Comparison of ENCODE assay signal across 10 mouse cellular contexts in the genomic region with DNA sequence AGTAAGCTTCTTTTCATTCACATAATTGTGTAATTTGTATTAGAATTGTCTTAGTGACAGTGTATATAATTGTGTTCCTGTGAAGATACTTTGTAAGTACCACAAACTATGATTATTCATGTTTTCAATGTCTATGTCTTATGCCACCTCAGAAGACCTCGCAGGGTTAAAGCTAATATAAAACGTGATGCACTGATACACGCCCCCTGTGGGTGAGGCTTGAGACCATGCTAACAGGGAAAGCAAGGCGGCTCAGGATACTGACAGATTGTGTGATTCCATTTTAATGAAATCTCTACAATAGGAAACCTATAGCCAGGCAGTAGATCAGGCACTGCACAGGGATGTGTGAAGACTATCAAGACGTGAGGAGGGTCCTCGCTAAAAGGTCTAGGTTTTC. TPM values are rescaled to one million over a fixed set of nuclear protein-coding genes. Genes with fewer than 3 reads are reported as not detected.
DNase-seq lines count a peak whose midpoint lies in the region.
"Had no signal": no experiment of that assay in that cellular context is flagged by ENCODE, and none has a peak within 500 bp of the region (broad histone marks: within the 10 kb centered on the region; RNA-seq: fewer than 3 reads in every experiment).

No protein-coding gene starts in this region.

- peak; percentile 29 for DNase-seq in embryo, embryonic 10 days (ENCODE audit: low spot score)
- DNase-seq in embryo, embryonic 9.5 days (ENCODE audit: extremely low spot score), result no peak
- peak; percentile 26 to 31 for DNase-seq in layer of hippocampus, postnatal 10 days (ENCODE audit: low spot score in 2 of 2)
- no peak for DNase-seq in layer of hippocampus, postnatal 36 days
- peak; percentile 9 for DNase-seq in thymus, postnatal 25 days
- DNase-seq in thymus, postnatal 36 days, result no peak
- no peak for DNase-seq in adrenal gland, adult 8-10 months
- no peak for DNase-seq in kidney, postnatal 14 days
- DNase-seq: adrenal gland, postnatal 36 days; heart, postnatal 14 days had no signal

RNA-seq across cellular contexts. Expression of a gene that starts 28.9 kb away (rescaled TPM):
- total RNA-seq in layer of hippocampus, postnatal 10 days (2021), result 100 to 1,000 TPM; 149 to 163 TPM
- 100 to 1,000 TPM; 208 to 210 TPM for total RNA-seq in layer of hippocampus, postnatal 36 days (2021)
- 100 to 1,000 TPM in 1 of 4 experiments, 10 to 100 TPM in 3; 46.7 to 102 (median 77.6) TPM for total RNA-seq in adrenal gland, adult 8-10 months (2022)

Comparison
In these comparisons a context has a peak if more than half of its experiments do, and no peak if none do; other contexts are left out.
1. DNase-seq: peak in embryo, embryonic 10 days (single experiment), layer of hippocampus, postnatal 10 days (2 of 2) and thymus, postnatal 25 days (single experiment); none in embryo, embryonic 9.5 days (single experiment), layer of hippocampus, postnatal 36 days (0 of 2), thymus, postnatal 36 days (0 of 2), adrenal gland, adult 8-10 months (single experiment) and kidney, postnatal 14 days (single experiment).